Mouse (Mus musculus): ENCODE results near the gene Edf1.

GRCm38 (mm10) chr2:25598749-25599148 is 41.1 kb downstream of the Edf1 start:
- TF ChIP-seq CTCF (conservative IDR thresholded peaks at IDR 0.05; ENCODE audit: low read length) (no peak), POU5F1 (IDR thresholded peaks at IDR 0.05; ENCODE audit: borderline replicate concordance, low read length) (no peak)
